Mouse (Mus musculus) ES-E14 (cell line): ENCODE results near the gene Cux2. TPM values are rescaled to one million over a fixed set of nuclear protein-coding genes. Genes with fewer than 3 reads are reported as not detected.

Experiments used
- DNase-seq: peaks from one replicate; pipeline ENCODE4 v3.0.0-alpha.2; 2013; ENCODE audit warnings: low read depth, low spot score
- H3K27ac ChIP-seq: 2 replicates; pipeline ENCODE4 v1.5.1; 2012; ENCODE audit warnings: low read depth, mild to moderate bottlenecking, low read length, moderate library complexity, mixed read lengths; ENCODE audit not compliant: poor library complexity, insufficient read depth, severe bottlenecking
- H3K36me3 ChIP-seq: 2 replicates; pipeline ENCODE4 v1.6.1; 2012; ENCODE audit warnings: mild to moderate bottlenecking, low read length, moderate library complexity, mixed read lengths; ENCODE audit not compliant: control insufficient read depth, poor library complexity, insufficient read depth, severe bottlenecking
- H3K4me1 ChIP-seq, 2 experiments: fragments of 150-350 bp in 1 of 2; sonication (generic) in 1 of 2; 2 replicates each; pipeline ENCODE4 v1.6.1; 2012; ENCODE audit warnings: low read length in 2 of 2, mild to moderate bottlenecking in 1 of 2, mixed read lengths in 1 of 2; ENCODE audit not compliant: control insufficient read depth in 2 of 2, insufficient read depth in 2 of 2, poor library complexity in 1 of 2
- H3K4me3 ChIP-seq, 2 experiments: fragments of 150-350 bp in 1 of 2; sonication (generic) in 1 of 2; 2 replicates each; pipeline ENCODE4 v1.5.1; 2012; ENCODE audit warnings: low read length in 2 of 2, low read depth in 1 of 2, mild to moderate bottlenecking in 1 of 2, mixed read lengths in 1 of 2; ENCODE audit not compliant: insufficient read depth in 1 of 2, poor library complexity in 1 of 2, severe bottlenecking in 1 of 2
- H3K9ac ChIP-seq: 2 replicates; pipeline ENCODE4 v1.6.1; 2012; ENCODE audit warnings: low read depth, mild to moderate bottlenecking, low read length, mixed read lengths; ENCODE audit not compliant: poor library complexity, insufficient read depth, severe bottlenecking
- H3K9me3 ChIP-seq: fragments of 150-350 bp; sonication (generic); 2 replicates; pipeline ENCODE4 v1.6.1; 2012; ENCODE audit warnings: low read depth, mild to moderate bottlenecking, low read length; ENCODE audit not compliant: control insufficient read depth, insufficient read depth
- CHD2 ChIP-seq: IDR thresholded peaks from 2 replicates; pipeline ENCODE4 v1.6.1; 2014; ENCODE audit warnings: mild to moderate bottlenecking, low read depth, low read length, inconsistent platforms
- HCFC1 ChIP-seq: IDR thresholded peaks from 2 replicates; pipeline ENCODE4 v1.6.1; 2012; ENCODE audit warnings: low read length, inconsistent platforms, borderline replicate concordance; ENCODE audit not compliant: insufficient read depth
- MAFK ChIP-seq: IDR thresholded peaks from 2 replicates; pipeline ENCODE4 v1.6.1; 2014; ENCODE audit warnings: mild to moderate bottlenecking, low read depth, low read length, inconsistent platforms; ENCODE audit not compliant: insufficient read depth
- ZC3H11A ChIP-seq: IDR thresholded peaks from 2 replicates; pipeline ENCODE4 v1.6.1; 2012; ENCODE audit warnings: low read depth, mild to moderate bottlenecking, inconsistent platforms, low read length, borderline replicate concordance
- ZNF384 ChIP-seq: IDR thresholded peaks from 2 replicates; pipeline ENCODE4 v1.6.1; 2012; ENCODE audit warnings: low read depth, low read length, inconsistent platforms
- in situ Hi-C, 2 experiments: fragments of 600-800 bp; cut with MboI; formaldehyde crosslinking; loops; one replicate each; pipeline ENCODE4 v1.15.1; 2025; ENCODE audit warnings: low sequenced_read_pairs in 2 of 2, inconsistent platforms in 1 of 2; ENCODE audit not compliant: unreplicated experiment in 2 of 2
- total RNA-seq: library from RNA; depleted of rRNA; stranded (reverse); fragments of 300-350 nt; gene quantifications from 2 replicates; pipeline ENCODE4 v1.2.3, GENCODE M21; 2012

Gene Cux2
- total RNA-seq, 1 experiment: 1.8 TPM

DNA sequence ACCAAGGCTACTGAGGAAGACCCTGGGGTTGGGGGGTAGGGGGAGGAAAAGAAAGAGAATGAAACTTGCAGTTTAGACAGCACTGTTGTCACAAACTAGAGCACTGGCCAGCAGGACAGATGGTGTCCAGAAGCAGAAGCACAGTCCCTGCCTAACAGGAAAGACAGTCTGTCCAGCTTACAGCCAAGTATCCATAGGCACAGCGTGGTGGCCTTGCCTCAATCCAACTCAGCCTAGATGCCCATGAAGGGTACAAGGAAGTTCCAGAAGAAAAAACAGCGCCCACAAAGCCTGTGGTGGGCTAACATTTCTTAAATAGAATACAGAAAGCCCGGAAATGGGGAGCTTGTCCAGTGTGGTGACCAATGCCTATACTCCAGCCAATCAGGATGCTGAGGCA, 224.3 kb downstream of the Cux2 start:
- Histone ChIP-seq H3K36me3 (peaks cover 10% of the 10 kb centered on the region; the same call in 1 of the 2 replicates), H3K9ac (no peak overlapping the region), H3K27ac (no peak overlapping the region), H3K9me3 (no peaks in the 10 kb centered on the region), H3K4me3 (no peak overlapping the region), H3K4me1 (peaks cover 0 to 4% of the 10 kb centered on the region in 2 experiments; a peak in 1 of 4 replicates)
- in situ Hi-C loops: no loop called here
- TF ChIP-seq ZC3H11A (no peak), MAFK (no peak), HCFC1 (no peak), ZNF384 (no peak)
- no peak for DNase-seq

DNA sequence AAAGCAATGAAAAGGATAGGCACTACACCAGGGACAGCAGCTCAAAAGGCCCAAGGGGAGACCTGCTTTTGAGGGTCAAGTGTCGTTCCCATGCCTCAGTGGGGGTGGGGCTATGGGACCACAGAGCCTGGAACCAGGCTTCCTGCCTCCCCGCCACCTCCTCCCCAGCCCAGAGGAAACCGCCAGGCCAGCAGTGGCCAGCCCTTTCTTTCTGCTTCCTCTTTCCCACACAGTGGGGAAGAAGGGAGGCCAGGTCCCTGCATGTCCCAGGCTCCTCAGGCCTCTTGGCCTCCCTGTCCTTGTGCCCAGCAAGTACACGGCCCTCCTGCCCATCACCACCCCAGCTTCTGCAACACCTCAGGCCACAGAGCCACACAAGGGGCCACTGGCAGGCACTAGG, 225.8 kb downstream of the Cux2 start:
- H3K4me3 ChIP-seq: no peak overlapping the region
- in situ Hi-C loops: no loop called here
- H3K27ac ChIP-seq: no peak overlapping the region
- no peaks in the 10 kb centered on the region for H3K9me3 ChIP-seq
- no peak for DNase-seq
- TF ChIP-seq ZC3H11A (no peak), HCFC1 (no peak), CHD2 (no peak), MAFK (no peak), ZNF384 (no peak)
- H3K9ac ChIP-seq: no peak overlapping the region
- no peaks in the 10 kb centered on the region for H3K4me1 ChIP-seq
- peaks cover 15% of the 10 kb centered on the region for H3K36me3 ChIP-seq

DNA sequence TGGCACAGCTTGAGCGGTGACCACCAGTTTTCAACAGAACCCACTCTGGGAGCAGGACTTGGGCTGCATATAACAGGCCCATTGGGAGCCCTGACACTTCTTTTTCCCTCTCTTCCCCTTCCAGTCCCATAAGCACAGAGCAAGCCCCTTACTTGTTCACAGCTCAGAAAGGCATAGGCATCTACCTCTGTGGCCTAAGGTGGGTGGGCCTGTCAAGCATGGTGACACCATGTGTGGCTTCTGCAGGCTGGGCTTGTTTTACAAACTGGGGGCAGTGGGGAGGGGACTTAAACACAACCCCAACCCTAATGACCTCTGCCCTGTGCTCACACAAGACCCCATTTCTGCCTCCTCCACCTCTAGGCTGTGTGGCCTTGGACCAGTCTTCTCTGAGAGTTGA, 226.2 kb downstream of the Cux2 start:
- in situ Hi-C loops: no loop called here
- H3K27ac ChIP-seq: no peak overlapping the region

DNA sequence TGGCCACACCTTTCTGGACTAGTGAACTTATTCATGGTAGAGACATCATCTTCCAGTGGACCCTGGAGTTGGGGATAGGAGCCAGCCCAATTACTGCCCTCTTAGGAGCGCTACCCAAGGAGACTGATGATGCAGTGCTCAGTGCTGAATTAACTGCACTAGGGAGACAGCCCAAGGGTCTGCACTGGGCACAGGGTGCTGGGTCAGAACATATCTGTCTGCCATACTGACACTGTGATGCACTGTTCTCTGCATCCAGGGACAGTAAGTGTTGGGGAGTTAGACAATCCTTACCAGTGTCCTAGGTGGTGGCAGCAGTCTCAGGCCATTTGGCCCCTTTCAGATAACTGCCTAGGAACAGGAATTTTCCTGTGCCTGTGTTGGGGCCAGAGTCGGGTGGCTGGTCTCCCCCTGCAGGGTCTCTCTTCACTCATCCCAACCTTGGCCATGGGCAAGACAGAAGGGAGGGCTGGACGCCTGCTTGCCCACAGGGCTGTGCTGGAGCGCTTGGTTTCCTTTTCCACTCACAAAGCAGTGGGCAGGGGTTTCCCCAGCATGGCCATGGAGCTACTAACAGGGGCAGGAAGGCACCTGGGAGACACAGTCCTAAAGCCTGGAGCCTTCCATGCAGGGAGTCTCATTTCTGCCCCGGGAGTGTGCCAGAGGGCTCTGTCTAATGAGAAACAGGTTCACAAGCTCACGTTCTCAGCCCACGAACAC, 227.0 kb downstream of the Cux2 start:
- no peak for DNase-seq

More for the DNA sequence above, 226.2 kb downstream of the Cux2 start:
- TF ChIP-seq HCFC1 (no peak), MAFK (no peak), ZNF384 (no peak), CHD2 (no peak), ZC3H11A (no peak)
- H3K4me3 ChIP-seq: no peak overlapping the region
- no peak for DNase-seq
- H3K36me3 ChIP-seq: peaks cover 19% of the 10 kb centered on the region
- no peak overlapping the region for H3K9ac ChIP-seq
- no peaks in the 10 kb centered on the region for H3K4me1 ChIP-seq
- no peaks in the 10 kb centered on the region for H3K9me3 ChIP-seq

More for the DNA sequence above, 227.0 kb downstream of the Cux2 start:
- Histone ChIP-seq H3K9me3 (no peaks in the 10 kb centered on the region), H3K4me1 (no peaks in the 10 kb centered on the region), H3K27ac (no peak overlapping the region), H3K4me3 (no peak overlapping the region), H3K9ac (no peak overlapping the region), H3K36me3 (peaks cover 23% of the 10 kb centered on the region)
- TF ChIP-seq ZC3H11A (no peak), MAFK (no peak), HCFC1 (no peak), CHD2 (no peak), ZNF384 (no peak)
- in situ Hi-C loops: no loop called here
